Mouse (Mus musculus) embryonic facial prominence, embryonic 10.5 days (tissue): ENCODE results near the gene Rps6ka2. TPM values are rescaled to one million over a fixed set of nuclear protein-coding genes. Genes with fewer than 3 reads are reported as not detected.

Experiments
- DNase-seq: peaks from one replicate; pipeline ENCODE4 v3.0.0-alpha.2; 2017; ENCODE audit warnings: low spot score
- H3K27ac ChIP-seq: fragments of 300-500 bp; sonication (generic); replicated peaks from 2 replicates; pipeline ENCODE4 v1.5.1; 2016; ENCODE audit warnings: mild to moderate bottlenecking
- H3K27me3 ChIP-seq: fragments of 300-500 bp; sonication (generic); replicated peaks from 2 replicates; pipeline ENCODE4 v1.6.1; 2016; ENCODE audit warnings: low read depth, mild to moderate bottlenecking; ENCODE audit not compliant: poor library complexity, severe bottlenecking
- H3K36me3 ChIP-seq: fragments of 300-500 bp; sonication (generic); replicated peaks from 2 replicates; pipeline ENCODE4 v1.6.1; 2016; ENCODE audit warnings: mild to moderate bottlenecking, moderate library complexity
- H3K4me1 ChIP-seq: fragments of 300-500 bp; sonication (generic); 2 replicates; pipeline ENCODE4 v1.6.1; 2016
- H3K4me3 ChIP-seq: fragments of 300-500 bp; sonication (generic); 2 replicates; pipeline ENCODE4 v1.5.1; 2016; ENCODE audit warnings: mild to moderate bottlenecking, moderate library complexity
- H3K9me3 ChIP-seq: fragments of 300-500 bp; sonication (generic); 2 replicates; pipeline ENCODE4 v1.6.1; 2016; ENCODE audit warnings: mild to moderate bottlenecking
- WGBS: fragments of 180-500 bp; shearing (Covaris S2); methylation state at CpG from one replicate; pipeline ENCODE4 v1.1.7; 2016; 5-methylcytosine and 5-hydroxymethylcytosine counted together
- polyA plus RNA-seq: library from polyadenylated mRNA; unstranded; fragments of >200 nt; fragmentation: Nextera tagmentation; extraction: Ambion mirVana; gene quantifications from 2 replicates; pipeline ENCODE4 v1.2.1, GENCODE M21; 2016

The Rps6ka2 gene
- polyA plus RNA-seq, 1 experiment from 2014 or later, result 27.7 TPM

DNA sequence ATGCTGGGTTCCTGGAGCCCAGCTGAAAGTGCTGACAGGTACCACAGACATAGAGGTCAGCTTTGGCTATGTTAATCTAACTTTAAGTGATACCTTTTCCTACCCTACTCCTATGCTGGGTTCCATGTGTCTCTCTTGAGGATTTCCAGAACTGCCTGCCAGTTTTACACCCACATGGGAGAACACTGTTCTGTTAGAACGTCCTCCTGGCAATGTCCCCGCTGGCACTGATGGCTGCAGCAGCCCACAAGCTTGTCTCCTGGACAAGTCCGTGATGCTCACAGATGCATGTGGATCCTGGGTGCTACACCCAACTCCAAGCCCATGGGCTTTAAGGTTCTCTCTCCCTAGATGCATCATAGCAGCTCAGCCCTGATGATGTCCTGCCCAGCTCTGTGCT lies 44.1 kb downstream of the Rps6ka2 start:
- 94% methylated on average over 3 of the region's 3 CpGs for WGBS
- no peak for DNase-seq
- H3K36me3 ChIP-seq, result no peaks in the 10 kb centered on the region
- peaks cover 50% of the 10 kb centered on the region for H3K4me1 ChIP-seq
- no peaks in the 10 kb centered on the region for H3K27me3 ChIP-seq
- no peak overlapping the region for H3K4me3 ChIP-seq
- H3K9me3 ChIP-seq, result no peaks in the 10 kb centered on the region
- H3K27ac ChIP-seq, result no peak overlapping the region

DNA sequence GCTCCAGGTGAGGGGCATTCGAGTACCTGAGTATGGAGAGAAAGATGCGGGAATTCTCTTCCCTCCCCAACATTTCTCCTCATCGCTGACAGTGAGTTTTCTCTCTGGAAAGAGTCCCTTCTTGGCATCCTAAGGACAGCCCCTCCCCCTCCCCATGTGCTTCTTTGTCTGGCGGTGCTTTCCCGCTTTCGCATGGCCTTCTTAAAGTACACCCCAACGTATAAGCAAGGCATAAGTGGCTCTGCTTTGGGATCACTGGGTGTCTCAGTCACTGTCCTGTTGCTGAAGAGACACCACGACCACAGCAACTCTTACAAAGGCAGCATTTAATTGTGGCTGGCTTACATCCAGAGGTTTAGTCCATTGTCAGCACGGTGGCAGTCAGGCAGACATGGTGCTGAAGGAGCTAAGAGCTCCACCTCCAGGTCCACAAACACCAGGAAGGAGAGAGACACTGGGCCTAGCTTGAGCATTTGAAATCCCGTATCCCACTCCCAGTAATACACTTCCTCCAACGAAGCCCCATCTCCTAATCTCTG lies 47.9 kb downstream of the Rps6ka2 start:
- 85% methylated on average over 11 of the region's 11 CpGs for WGBS
- H3K27ac ChIP-seq, result peak overlapping the region; percentile 48; the same call in 1 of the 2 replicates

GRCm38 (mm10) chr17:7218396-7218795 lies 48.5 kb downstream of the Rps6ka2 start:
- no peaks in the 10 kb centered on the region for H3K27me3 ChIP-seq
- H3K36me3 ChIP-seq, result no peaks in the 10 kb centered on the region; the same call in 1 of the 2 replicates
- H3K9me3 ChIP-seq, result no peaks in the 10 kb centered on the region
- H3K4me1 ChIP-seq, result peaks cover 33% of the 10 kb centered on the region
- DNase-seq, result no peak
- no peak overlapping the region for H3K4me3 ChIP-seq
- WGBS, result 88% methylated on average over 9 of the region's 9 CpGs
- peak overlapping the region; percentile 48; the same call in 1 of the 2 replicates for H3K27ac ChIP-seq

More for the DNA sequence above, 47.9 kb downstream of the Rps6ka2 start:
- Histone ChIP-seq H3K36me3 (no peaks in the 10 kb centered on the region; the same call in 1 of the 2 replicates), H3K9me3 (no peaks in the 10 kb centered on the region), H3K27me3 (no peaks in the 10 kb centered on the region), H3K4me3 (no peak overlapping the region), H3K4me1 (peaks cover 37% of the 10 kb centered on the region)
- no peak for DNase-seq

GRCm38 (mm10) chr17:7219044-7219718 lies 49.3 kb downstream of the Rps6ka2 start:
- WGBS, result 84% methylated on average over 11 of the region's 11 CpGs
- Histone ChIP-seq H3K4me3 (no peak overlapping the region), H3K27me3 (no peaks in the 10 kb centered on the region), H3K4me1 (peaks cover 32% of the 10 kb centered on the region), H3K9me3 (no peaks in the 10 kb centered on the region; the same call in 1 of the 2 replicates), H3K36me3 (no peaks in the 10 kb centered on the region; the same call in 1 of the 2 replicates), H3K27ac (no peak overlapping the region)
- no peak for DNase-seq

GRCm38 (mm10) chr17:7221310-7221709 lies 51.4 kb downstream of the Rps6ka2 start:
- no peak overlapping the region for H3K27ac ChIP-seq
- no peaks in the 10 kb centered on the region; the same call in 1 of the 2 replicates for H3K9me3 ChIP-seq
- WGBS, result 90% methylated on average over 4 of the region's 4 CpGs
- H3K36me3 ChIP-seq, result no peaks in the 10 kb centered on the region; the same call in 1 of the 2 replicates
- peaks cover 19% of the 10 kb centered on the region; the same call in 1 of the 2 replicates for H3K4me1 ChIP-seq
- H3K27me3 ChIP-seq, result no peaks in the 10 kb centered on the region
- H3K4me3 ChIP-seq, result no peak overlapping the region
- no peak for DNase-seq

DNA sequence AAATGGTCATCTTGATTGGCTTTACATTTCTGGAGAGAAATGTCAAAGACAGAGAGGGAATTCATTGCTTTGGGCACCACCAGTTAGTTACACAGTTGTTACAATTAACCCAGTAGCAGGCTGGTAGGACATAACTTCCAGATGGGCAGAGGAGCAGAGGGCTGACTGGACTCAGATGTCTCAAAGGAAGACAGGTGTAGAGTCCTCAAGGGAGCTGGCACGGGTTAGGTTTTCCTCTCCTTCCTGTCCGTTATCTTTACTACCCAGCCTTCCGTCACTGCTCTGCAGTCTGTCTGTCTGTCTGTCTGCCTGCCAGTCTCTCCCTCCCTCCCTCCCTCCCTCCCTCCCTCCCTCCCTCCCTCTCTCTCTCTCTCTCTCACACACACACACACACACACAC lies 52.3 kb downstream of the Rps6ka2 start:
- H3K27ac ChIP-seq, result no peak overlapping the region
- H3K4me3 ChIP-seq, result no peak overlapping the region
- no peaks in the 10 kb centered on the region for H3K27me3 ChIP-seq
- H3K9me3 ChIP-seq, result no peaks in the 10 kb centered on the region; the same call in 1 of the 2 replicates
- no peak for DNase-seq
- peaks cover 25% of the 10 kb centered on the region; the same call in 1 of the 2 replicates for H3K4me1 ChIP-seq
- WGBS, result 77% methylated on average over 3 of the region's 3 CpGs
- no peaks in the 10 kb centered on the region; the same call in 1 of the 2 replicates for H3K36me3 ChIP-seq

GRCm38 (mm10) chr17:7228545-7228944 lies 58.6 kb downstream of the Rps6ka2 start:
- no peak for DNase-seq
- Histone ChIP-seq H3K27me3 (no peaks in the 10 kb centered on the region), H3K27ac (no peak overlapping the region), H3K9me3 (no peaks in the 10 kb centered on the region; the same call in 1 of the 2 replicates), H3K4me1 (peaks cover 12% of the 10 kb centered on the region), H3K4me3 (no peak overlapping the region), H3K36me3 (peaks cover 18% of the 10 kb centered on the region)
- 95% methylated on average over 9 of the region's 9 CpGs for WGBS

GRCm38 (mm10) chr17:7231312-7231711 lies 61.4 kb downstream of the Rps6ka2 start:
- no peak overlapping the region for H3K27ac ChIP-seq
- WGBS, result 89% methylated on average over 4 of the region's 4 CpGs

DNA sequence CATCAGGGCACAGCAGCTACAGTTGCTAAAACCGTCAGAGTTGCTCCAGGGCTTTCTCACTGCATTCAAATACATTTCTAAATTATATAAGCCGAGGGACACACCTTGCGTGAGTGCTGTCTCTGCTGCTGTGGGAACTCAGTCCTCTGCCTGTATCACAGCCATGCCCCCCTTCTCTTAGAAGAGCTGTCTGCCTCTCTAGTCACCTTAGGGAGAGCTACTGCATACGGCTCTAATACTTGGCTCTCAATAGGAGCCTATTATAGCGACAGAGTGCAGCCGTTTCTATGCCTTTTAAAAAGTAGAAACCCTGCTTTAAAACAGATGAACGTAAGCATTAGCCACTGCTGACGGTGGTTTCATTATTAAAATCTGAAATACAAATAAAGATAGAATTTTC lies 61.9 kb downstream of the Rps6ka2 start:
- Histone ChIP-seq H3K27ac (no peak overlapping the region), H3K27me3 (no peaks in the 10 kb centered on the region), H3K4me3 (no peak overlapping the region), H3K36me3 (peaks cover 32% of the 10 kb centered on the region), H3K4me1 (peaks cover 10% of the 10 kb centered on the region), H3K9me3 (no peaks in the 10 kb centered on the region)
- no peak for DNase-seq
- WGBS, result 82% methylated on average over 8 of the region's 8 CpGs

More at GRCm38 (mm10) chr17:7231312-7231711, 61.4 kb downstream of the Rps6ka2 start:
- Histone ChIP-seq H3K4me1 (peaks cover 12% of the 10 kb centered on the region), H3K36me3 (peaks cover 27% of the 10 kb centered on the region), H3K9me3 (no peaks in the 10 kb centered on the region), H3K4me3 (no peak overlapping the region), H3K27me3 (no peaks in the 10 kb centered on the region)
- no peak for DNase-seq

DNA sequence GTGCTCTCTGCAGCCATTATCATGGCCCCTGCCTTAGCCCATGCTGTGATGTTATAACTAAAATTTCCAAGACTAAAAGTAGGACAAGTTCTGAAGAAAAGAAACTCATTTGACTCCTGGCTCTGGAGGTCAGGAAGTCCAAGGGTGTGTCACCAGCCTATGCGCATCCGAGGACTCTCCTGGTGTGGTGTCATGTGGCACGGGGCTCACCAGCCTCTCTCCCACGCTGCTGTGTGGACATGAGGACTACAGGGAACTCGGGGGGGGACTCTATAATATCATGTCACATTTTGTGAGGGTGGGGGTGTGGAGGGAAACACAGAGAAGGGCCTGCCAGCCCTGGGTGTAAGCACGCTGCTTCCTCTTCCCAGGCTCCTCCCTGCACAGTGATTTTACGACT lies 62.5 kb downstream of the Rps6ka2 start:
- Histone ChIP-seq H3K27me3 (no peaks in the 10 kb centered on the region), H3K4me1 (peaks cover 4% of the 10 kb centered on the region), H3K27ac (no peak overlapping the region), H3K36me3 (peaks cover 37% of the 10 kb centered on the region), H3K9me3 (no peaks in the 10 kb centered on the region), H3K4me3 (no peak overlapping the region)
- 70% methylated on average over 7 of the region's 7 CpGs for WGBS
- DNase-seq, result no peak

DNA sequence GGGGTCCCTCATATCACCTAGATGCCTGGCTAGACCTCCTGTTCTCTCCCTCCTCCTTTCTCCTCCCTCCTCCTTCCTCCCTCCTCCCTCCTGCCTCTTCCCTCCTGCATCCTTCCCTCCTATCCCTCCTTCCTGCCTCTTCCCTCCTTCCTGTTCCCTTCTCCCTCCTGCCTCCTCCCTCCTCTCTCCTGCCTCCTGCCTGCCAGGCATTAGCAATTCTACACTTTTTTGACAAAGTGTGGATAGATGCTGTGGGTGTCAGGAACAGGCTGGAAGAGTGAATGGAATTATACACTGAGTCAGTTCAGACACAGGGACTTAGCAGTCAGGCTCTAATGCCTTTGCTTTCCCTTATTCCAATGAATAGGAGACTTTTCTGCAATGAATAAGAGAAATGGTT lies 63.3 kb downstream of the Rps6ka2 start:
- no peak for DNase-seq
- Histone ChIP-seq H3K27me3 (no peaks in the 10 kb centered on the region), H3K9me3 (0 out of 2 replicates have a peak, but pooled peaks cover 4% of the 10 kb centered on the region), H3K4me3 (no peak overlapping the region), H3K27ac (no peak overlapping the region), H3K36me3 (peaks cover 43% of the 10 kb centered on the region), H3K4me1 (no peaks in the 10 kb centered on the region; the same call in 1 of the 2 replicates)

GRCm38 (mm10) chr17:7237706-7238105 lies 67.8 kb downstream of the Rps6ka2 start:
- 89% methylated on average over 9 of the region's 9 CpGs for WGBS

DNA sequence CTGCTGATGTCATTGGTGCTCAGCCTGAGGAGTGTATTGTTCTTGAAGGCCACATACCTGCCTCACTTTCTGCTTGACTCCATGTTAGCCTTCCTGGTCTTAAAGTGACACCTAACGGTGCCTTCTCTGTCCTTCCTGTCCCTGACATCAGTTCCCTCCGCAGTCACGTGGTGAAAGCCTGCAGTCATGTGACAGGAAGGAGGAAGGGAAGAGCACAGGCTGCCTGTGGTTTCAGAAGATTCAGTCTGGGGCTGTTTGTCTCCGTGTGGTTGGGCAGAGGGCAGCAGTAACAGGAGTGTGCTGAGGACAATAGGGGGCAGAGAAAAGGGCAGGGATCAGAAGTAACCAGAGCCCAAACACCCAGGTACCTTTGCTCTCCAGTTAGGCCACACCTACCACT lies 68.9 kb downstream of the Rps6ka2 start:
- 78% methylated on average over 4 of the region's 4 CpGs for WGBS
- 0 out of 2 replicates have a peak, but pooled peaks cover 4% of the 10 kb centered on the region for H3K9me3 ChIP-seq
- H3K27ac ChIP-seq, result no peak overlapping the region
- DNase-seq, result no peak
- peaks cover 34% of the 10 kb centered on the region for H3K36me3 ChIP-seq
- H3K4me1 ChIP-seq, result peaks cover 3% of the 10 kb centered on the region; the same call in 1 of the 2 replicates
- no peak overlapping the region for H3K4me3 ChIP-seq
- H3K27me3 ChIP-seq, result no peaks in the 10 kb centered on the region

More at GRCm38 (mm10) chr17:7237706-7238105, 67.8 kb downstream of the Rps6ka2 start:
- no peak for DNase-seq
- no peak overlapping the region for H3K4me3 ChIP-seq
- H3K9me3 ChIP-seq, result 0 out of 2 replicates have a peak, but pooled peaks cover 4% of the 10 kb centered on the region
- H3K27me3 ChIP-seq, result no peaks in the 10 kb centered on the region
- H3K36me3 ChIP-seq, result peaks cover 34% of the 10 kb centered on the region
- peaks cover 3% of the 10 kb centered on the region; the same call in 1 of the 2 replicates for H3K4me1 ChIP-seq
- no peak overlapping the region for H3K27ac ChIP-seq
